Mouse (Mus musculus): Measurements from ENCODE around the gene Onecut1. TPM values are rescaled to one million over a fixed set of nuclear protein-coding genes. Genes with fewer than 3 reads are reported as not detected.

Onecut1 gene
- polyA plus RNA-seq, 1 experiment from 2014 or later, result not detected

DNA sequence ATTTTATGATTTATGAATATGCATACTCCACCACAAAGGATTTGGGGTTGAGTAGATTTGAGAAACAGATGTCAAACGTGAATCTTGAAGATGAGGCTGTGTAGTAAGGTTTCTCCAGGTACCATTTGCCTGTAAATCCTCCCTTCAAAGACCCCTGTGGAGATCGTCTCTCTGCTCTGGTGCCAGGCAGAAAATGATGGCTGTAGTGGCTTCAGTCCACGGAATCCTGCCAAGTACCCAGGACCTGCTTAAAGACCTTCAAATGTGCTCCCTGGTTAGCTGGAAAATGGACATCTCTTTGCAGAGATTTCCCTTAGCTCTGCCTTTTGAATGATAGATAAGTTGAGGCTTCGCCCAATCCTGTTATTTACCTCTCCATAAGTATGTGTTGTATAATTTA is 26.1 kb downstream of the Onecut1 start:
- TF ChIP-seq CTCF (IDR thresholded peaks at IDR 0.05; ENCODE audit: low read depth), result no peak
- ATAC-seq (replicated peaks; ENCODE audit: low FRiP score, low read depth) (no peak), DNase-seq (ENCODE audit: low spot score) (no peak)
- H3K27ac ChIP-seq, result no peak overlapping the region
- WGBS, result 70% methylated on average over 4 of the region's 4 CpGs
- no peaks in the 10 kb centered on the region for H3K36me3 ChIP-seq (ENCODE audit: insufficient read depth, low read length)
- no peak overlapping the region for H3K4me3 ChIP-seq (replicated peaks; ENCODE audit: low read depth, low read length)
- H3K9me3 ChIP-seq (replicated peaks; ENCODE audit: low read length), result no peaks in the 10 kb centered on the region
- no peaks in the 10 kb centered on the region for H3K4me1 ChIP-seq (replicated peaks; ENCODE audit: insufficient read depth, low read length)
- no peak overlapping the region for H3K9ac ChIP-seq (ENCODE audit: low read depth, low read length)
- H3K27me3 ChIP-seq (ENCODE audit: insufficient read depth, low read length), result no peaks in the 10 kb centered on the region
- H3K4me2 ChIP-seq (ENCODE audit: low read length), result no peak overlapping the region

DNA sequence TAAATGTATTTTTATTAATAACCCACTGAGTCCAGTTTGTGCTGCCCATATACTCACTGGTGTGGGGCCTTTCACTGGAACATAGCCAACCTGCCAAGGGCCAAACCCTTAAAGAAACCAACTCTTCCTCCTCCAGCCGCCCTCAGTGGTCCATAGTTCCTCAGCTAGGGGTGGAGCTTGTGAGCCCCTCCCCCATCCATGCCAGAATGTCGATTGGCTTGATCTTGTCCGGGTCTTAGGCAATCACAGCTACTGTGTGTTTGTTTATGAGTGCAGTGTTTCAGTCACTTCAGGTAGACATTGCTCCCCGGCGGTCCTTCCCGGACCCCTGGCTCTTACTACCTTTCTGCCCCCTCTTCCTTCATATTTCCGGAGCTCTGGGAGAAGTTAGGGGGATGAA is 35.0 kb downstream of the Onecut1 start:
- TF ChIP-seq CTCF (IDR thresholded peaks at IDR 0.05; ENCODE audit: low read depth), result no peak
- Histone ChIP-seq H3K4me1 (replicated peaks; ENCODE audit: insufficient read depth, low read length) (no peaks in the 10 kb centered on the region), H3K9ac (ENCODE audit: low read depth, low read length) (no peak overlapping the region), H3K9me3 (replicated peaks; ENCODE audit: low read length) (no peaks in the 10 kb centered on the region), H3K4me2 (ENCODE audit: low read length) (no peak overlapping the region), H3K27ac (no peak overlapping the region), H3K36me3 (ENCODE audit: insufficient read depth, low read length) (no peaks in the 10 kb centered on the region), H3K4me3 (replicated peaks; ENCODE audit: low read depth, low read length) (no peak overlapping the region), H3K27me3 (ENCODE audit: insufficient read depth, low read length) (no peaks in the 10 kb centered on the region)
- WGBS, result 86% methylated on average over 7 of the region's 7 CpGs
- DNase-seq (ENCODE audit: low spot score) (no peak), ATAC-seq (replicated peaks; ENCODE audit: low FRiP score, low read depth) (no peak)

GRCm38 (mm10) chr9:74897375-74897982 is 35.8 kb downstream of the Onecut1 start:
- Histone ChIP-seq H3K36me3 (ENCODE audit: insufficient read depth, low read length) (no peaks in the 10 kb centered on the region), H3K9ac (ENCODE audit: low read depth, low read length) (no peak overlapping the region), H3K4me2 (ENCODE audit: low read length) (no peak overlapping the region), H3K27me3 (ENCODE audit: insufficient read depth, low read length) (no peaks in the 10 kb centered on the region), H3K4me3 (replicated peaks; ENCODE audit: low read depth, low read length) (no peak overlapping the region), H3K27ac (no peak overlapping the region), H3K9me3 (replicated peaks; ENCODE audit: low read length) (no peaks in the 10 kb centered on the region), H3K4me1 (replicated peaks; ENCODE audit: insufficient read depth, low read length) (no peaks in the 10 kb centered on the region)
- 82% methylated on average over 4 of the region's 4 CpGs for WGBS
- ATAC-seq (replicated peaks; ENCODE audit: low FRiP score, low read depth) (no peak), DNase-seq (ENCODE audit: low spot score) (no peak)
- TF ChIP-seq CTCF (IDR thresholded peaks at IDR 0.05; ENCODE audit: low read depth), result no peak

DNA sequence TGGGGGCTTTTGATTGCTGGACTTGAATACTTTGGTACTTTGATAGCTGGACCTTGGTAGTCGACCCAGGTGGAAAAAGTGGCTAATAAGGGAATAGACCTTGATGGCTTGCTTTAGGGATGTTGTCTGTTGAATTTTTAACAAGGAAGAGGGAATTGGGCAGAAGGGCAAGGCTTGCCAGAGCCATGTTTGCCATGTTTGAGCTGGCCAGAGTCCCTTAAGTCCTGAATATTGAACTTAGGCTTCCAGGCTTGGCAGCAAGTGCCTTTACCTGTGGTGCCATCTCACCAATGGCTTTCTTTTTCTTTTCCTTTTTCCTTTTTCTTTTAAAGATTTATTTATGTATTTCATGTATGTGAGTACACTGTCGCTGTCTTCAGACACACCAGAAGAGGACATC is 38.4 kb downstream of the Onecut1 start:
- no peak for TF ChIP-seq CTCF (IDR thresholded peaks at IDR 0.05; ENCODE audit: low read depth)
- WGBS, result 83% methylated on average over 2 of the region's 2 CpGs
- H3K9me3 ChIP-seq (replicated peaks; ENCODE audit: low read length), result no peaks in the 10 kb centered on the region

GRCm38 (mm10) chr9:74904866-74905508 is 43.3 kb downstream of the Onecut1 start:
- no peak overlapping the region for H3K9ac ChIP-seq (ENCODE audit: low read depth, low read length)
- 4% methylated on average over 7 of the region's 7 CpGs for WGBS
- H3K4me2 ChIP-seq (ENCODE audit: low read length), result no peak overlapping the region
- peak; percentile 85 for DNase-seq (ENCODE audit: low spot score)
- TF ChIP-seq CTCF (IDR thresholded peaks at IDR 0.05; ENCODE audit: low read depth), result peak; percentile 93
- H3K9me3 ChIP-seq (replicated peaks; ENCODE audit: low read length), result no peaks in the 10 kb centered on the region
- no peak overlapping the region for H3K27ac ChIP-seq
- no peaks in the 10 kb centered on the region for H3K27me3 ChIP-seq (ENCODE audit: insufficient read depth, low read length)
- ATAC-seq (replicated peaks; ENCODE audit: low FRiP score, low read depth), result peak; percentile 69
- H3K4me1 ChIP-seq (replicated peaks; ENCODE audit: insufficient read depth, low read length), result no peaks in the 10 kb centered on the region
- H3K4me3 ChIP-seq (replicated peaks; ENCODE audit: low read depth, low read length), result no peak overlapping the region
- no peaks in the 10 kb centered on the region for H3K36me3 ChIP-seq (ENCODE audit: insufficient read depth, low read length)

More for the DNA sequence above, 38.4 kb downstream of the Onecut1 start:
- no peak for DNase-seq (ENCODE audit: low spot score)
- H3K36me3 ChIP-seq (ENCODE audit: insufficient read depth, low read length), result no peaks in the 10 kb centered on the region
- H3K9ac ChIP-seq (ENCODE audit: low read depth, low read length), result no peak overlapping the region
- H3K27me3 ChIP-seq (ENCODE audit: insufficient read depth, low read length), result no peaks in the 10 kb centered on the region
- H3K4me1 ChIP-seq (replicated peaks; ENCODE audit: insufficient read depth, low read length), result no peaks in the 10 kb centered on the region
- no peak overlapping the region for H3K4me2 ChIP-seq (ENCODE audit: low read length)
- no peak overlapping the region for H3K27ac ChIP-seq
- no peak overlapping the region for H3K4me3 ChIP-seq (replicated peaks; ENCODE audit: low read depth, low read length)
- no peak for ATAC-seq (replicated peaks; ENCODE audit: low FRiP score, low read depth)

DNA sequence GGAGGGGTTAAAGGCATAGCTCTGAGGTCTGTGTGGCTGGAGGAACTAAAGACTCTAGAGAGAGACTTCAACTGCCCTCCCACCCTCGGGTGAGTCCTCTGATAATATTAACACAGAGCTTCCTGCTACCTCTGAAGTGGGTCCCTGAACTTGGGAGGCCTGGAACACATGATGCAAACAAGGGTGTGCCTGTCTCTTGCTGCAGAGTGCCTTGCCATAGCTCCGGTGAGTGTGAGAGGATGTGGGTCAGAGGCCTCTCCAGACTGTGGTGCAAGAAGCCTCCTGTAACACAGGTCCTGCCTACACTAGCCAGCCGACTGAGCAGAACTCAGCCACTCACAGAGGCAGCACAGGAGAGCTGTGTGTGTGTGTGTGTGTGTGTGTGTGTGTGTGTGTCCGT is 45.2 kb downstream of the Onecut1 start:
- Histone ChIP-seq H3K4me1 (replicated peaks; ENCODE audit: insufficient read depth, low read length) (peaks cover 2% of the 10 kb centered on the region; the same call in 1 of the 2 replicates), H3K9ac (ENCODE audit: low read depth, low read length) (no peak overlapping the region), H3K4me3 (replicated peaks; ENCODE audit: low read depth, low read length) (no peak overlapping the region), H3K27me3 (ENCODE audit: insufficient read depth, low read length) (no peaks in the 10 kb centered on the region), H3K4me2 (ENCODE audit: low read length) (no peak overlapping the region), H3K36me3 (ENCODE audit: insufficient read depth, low read length) (no peaks in the 10 kb centered on the region), H3K9me3 (replicated peaks; ENCODE audit: low read length) (no peaks in the 10 kb centered on the region), H3K27ac (no peak overlapping the region)
- TF ChIP-seq CTCF (IDR thresholded peaks at IDR 0.05; ENCODE audit: low read depth), result no peak
- 44% methylated on average over 4 of the region's 4 CpGs for WGBS
- ATAC-seq (replicated peaks; ENCODE audit: low FRiP score, low read depth) (no peak), DNase-seq (ENCODE audit: low spot score) (no peak)

Data from kidney, postnatal 0 days (tissue).